Mouse (Mus musculus) embryonic fibroblast, embryonic 13.5 days (primary cell): ENCODE measurements around the gene Stt3b.

Experiments
- CTCF ChIP-seq: IDR thresholded peaks from 2 replicates; pipeline ENCODE4 v1.5.1; 2011; ENCODE audit warnings: mild to moderate bottlenecking, control low read depth, low read length, moderate library complexity, borderline replicate concordance; ENCODE audit not compliant: insufficient read depth
- POLR2A ChIP-seq: IDR thresholded peaks from 2 replicates; pipeline ENCODE4 v1.6.1; 2011; ENCODE audit warnings: low read depth, mild to moderate bottlenecking, control low read depth, low read length, moderate library complexity

DNA sequence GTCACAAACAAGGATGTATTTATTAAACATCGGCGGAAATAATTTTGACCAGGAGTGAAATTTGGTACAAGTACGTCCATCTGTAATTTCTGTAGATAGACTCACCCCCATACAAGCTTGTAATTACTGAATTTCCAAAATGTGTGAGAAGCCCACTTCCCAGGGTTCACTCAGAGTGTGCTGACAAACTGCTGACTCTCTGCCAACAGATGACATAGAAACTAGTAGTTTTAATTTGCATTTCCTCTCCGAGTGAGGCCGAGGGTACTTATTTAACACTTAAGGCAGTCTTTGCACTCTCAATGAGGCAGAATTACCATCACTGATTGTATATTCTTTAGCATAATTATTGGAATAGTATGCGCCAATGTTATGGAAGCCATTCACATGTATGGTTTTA lies 12.2 kb upstream of the Stt3b start:
- TF ChIP-seq CTCF (no peak), POLR2A (no peak)
